Mouse (Mus musculus) activated CD4-positive, CD25-positive, alpha-beta regulatory T cell, adult 4 months (primary cell): ENCODE results near the gene Tmem100. TPM values are rescaled to one million over a fixed set of nuclear protein-coding genes. Genes with fewer than 3 reads are reported as not detected.

Experiments
- ATAC-seq: one replicate; pipeline ENCODE4 v1.8.0; 2017
- polyA plus RNA-seq, 2 experiments: library from polyadenylated mRNA; unstranded; fragments of 100-300 nt; shearing (Covaris generic); gene quantifications; one replicate each; pipeline ENCODE4 v1.2.1; 2017

Tmem100 gene
- polyA plus RNA-seq = not detected

DNA sequence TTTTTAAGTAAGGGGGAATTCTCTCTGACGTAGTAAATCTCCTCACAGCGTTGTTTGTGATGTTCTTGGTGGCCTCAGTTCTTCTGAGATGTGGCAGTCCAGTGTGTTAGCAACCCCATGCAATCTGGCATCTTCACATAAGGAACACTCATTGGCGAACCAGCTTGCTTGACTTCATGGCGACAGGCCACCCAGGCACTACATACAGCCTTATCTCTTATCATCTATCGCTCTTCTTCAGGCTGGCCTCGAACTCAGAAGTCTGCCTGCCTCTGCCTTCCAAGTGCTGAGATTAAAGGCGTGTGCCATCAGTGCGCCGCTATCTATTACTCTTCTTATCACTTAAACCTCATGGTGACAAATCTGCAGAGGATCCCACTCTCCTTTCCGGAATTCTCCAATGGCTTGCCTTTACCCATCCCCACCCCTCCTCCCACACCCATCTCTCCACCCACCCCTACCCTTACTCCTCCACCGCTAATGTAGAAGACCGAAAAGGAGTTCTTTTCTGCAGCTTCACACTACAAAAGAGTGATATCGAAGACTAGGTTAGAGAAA, at the start of gene Tmem100:
Gene Tmem100 (plus strand): TSS at position 508 of the 558 bp plus-strand sequence.
- no peak for ATAC-seq

DNA sequence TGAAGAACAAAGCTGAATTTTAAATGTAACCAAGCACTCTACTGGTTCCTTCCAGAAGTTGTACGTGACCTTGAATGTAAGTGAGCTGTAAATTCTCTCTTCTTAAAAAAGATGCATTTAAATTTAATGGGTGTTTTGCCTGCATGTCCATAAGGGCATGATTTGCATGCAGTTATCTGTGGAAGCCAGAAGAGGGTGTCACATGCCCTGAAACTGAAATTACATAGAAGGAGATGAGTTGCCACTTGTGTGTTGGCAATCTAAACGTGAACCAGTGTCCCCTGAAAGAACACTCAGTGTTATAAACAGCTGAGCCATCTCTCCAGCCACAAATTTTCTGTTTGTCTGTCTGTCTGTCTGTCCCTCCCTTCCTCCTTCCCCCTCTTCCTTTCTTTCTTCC, 47.2 kb upstream of the Tmem100 start:
- no peak for ATAC-seq

DNA sequence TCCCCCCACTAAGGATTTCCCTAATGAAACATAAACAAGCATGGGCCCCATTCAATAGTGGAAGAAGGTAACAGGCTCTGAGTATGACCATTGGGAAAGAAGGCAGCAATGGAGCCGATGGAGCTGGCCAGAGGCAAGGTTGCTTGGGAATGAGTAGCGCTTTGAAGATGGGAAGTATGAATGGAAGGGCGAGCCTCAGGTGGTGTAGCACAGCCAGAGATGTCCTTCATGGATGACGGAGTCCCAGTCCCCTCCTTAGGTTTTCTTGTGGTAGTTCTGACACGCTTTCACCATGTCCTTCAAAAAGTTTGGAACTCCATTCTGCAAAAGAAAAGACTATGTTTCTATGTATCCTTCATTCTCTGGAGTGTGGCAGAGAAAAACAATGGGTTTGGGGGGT, 45.7 kb upstream of the Tmem100 start:
- no peak for ATAC-seq

DNA sequence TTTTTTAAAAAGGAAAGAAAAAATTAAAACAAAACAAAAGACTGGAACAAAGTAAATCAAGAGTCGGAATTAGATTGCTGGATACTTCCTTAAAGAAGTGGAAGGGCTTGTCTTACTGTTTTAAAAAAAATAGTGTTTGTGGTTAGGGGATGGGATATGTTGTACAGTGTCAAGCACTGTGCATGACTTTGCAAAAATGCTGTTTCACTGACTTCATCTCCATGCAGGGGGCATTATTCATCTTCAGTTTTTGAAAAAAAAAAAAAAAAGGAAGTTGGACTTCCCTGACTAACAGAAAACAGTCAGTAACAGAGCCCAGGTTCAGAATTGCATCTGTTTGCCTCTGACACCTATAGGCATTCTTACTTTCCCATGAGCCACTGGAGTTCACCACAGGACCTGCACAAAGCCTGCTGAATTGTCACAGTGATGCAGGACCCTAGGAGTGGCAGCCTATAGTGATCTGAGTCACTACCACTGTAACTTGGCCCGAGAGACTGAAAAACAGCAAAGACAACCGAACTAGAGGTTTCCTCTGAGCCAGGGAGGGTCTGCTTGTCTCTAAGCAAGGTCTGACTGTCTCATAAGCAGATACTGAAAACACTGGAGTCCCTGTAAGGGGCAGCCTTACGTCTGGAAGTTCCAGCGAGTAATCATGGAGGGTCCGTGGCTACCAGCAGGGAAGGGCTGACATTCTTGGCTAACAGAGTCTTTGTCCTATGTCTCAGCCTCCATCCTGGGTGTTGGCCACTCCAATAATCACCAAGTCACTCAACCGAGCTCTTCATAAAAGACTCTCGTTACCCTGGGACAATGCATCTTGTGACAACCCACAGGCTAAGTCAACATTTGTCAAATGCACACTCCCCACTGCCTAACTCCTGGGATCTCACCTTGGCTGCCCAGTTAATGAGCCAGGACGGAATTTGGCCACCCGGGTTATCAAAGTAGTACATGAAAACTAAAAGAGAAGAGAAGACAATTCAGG, 44.7 kb upstream of the Tmem100 start:
- ATAC-seq = no peak

DNA sequence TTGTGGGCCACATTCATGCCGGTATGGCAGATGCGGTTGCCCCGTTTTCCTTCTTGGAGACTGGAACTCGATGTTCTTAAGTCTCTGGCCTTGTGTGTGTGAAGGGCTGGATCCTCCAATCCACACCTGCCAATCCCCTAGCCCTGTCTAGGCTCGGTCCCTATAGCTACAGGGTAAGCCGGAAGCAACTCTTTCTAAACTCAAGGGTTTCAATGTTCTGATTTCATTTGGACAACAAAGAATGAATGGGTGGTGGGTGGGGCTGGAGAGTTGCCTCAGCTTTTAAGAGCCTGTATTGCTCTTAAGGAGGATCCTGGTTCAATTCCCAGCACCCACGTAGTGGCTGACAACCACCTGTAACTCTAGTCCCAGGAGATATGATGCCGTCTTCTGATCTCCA, 43.6 kb upstream of the Tmem100 start:
- no peak for ATAC-seq

DNA sequence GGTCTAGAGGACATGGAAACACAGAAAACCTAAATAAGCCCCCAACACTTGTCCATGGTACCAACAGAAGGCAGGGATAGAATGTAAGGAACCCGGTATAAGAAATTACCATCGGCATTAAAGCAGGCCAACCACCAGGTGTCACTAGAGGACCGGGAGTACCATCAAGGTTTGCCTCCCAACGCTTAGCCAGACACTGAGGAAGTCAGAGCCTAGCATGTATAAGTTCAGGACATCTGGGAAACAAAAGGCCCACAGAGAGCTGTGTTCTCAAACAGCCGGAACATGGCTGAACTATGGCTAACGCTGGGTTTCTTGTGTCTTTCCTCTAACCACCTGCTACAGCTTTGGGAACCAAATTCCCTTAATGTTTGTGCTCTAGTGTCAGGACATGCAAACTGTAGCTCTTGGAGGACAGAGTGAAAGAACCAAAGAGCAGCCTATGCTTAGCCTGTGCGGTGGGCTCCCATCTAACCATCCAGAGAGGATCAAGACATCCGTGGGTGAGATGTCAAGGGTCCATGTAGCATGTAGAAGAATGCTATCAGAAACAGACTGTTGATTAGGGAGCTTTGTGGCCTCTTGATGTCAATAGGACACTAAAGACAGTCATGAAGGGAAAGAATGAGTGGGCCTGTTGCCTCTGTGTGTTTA, 41.1 kb upstream of the Tmem100 start:
- no peak for ATAC-seq

DNA sequence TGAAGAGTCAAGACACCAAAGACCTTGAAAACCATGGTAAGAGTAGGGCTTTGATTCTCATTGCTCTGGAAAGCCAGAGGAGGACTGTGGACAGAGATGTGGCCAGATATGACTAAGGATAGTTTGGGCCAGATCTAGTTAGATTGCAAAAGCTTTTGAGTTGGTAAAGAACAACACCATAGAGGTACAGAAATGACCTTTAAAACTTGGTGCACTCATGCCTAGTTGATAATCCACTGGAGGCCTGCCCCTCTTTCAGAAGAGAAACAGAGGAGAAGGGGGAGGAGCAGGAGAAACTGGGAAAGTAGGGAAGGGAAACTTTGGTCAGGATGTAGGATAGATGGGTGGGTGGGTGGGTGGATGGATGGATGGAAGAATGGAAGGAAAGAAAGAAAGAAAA, 38.5 kb upstream of the Tmem100 start:
- no peak for ATAC-seq

DNA sequence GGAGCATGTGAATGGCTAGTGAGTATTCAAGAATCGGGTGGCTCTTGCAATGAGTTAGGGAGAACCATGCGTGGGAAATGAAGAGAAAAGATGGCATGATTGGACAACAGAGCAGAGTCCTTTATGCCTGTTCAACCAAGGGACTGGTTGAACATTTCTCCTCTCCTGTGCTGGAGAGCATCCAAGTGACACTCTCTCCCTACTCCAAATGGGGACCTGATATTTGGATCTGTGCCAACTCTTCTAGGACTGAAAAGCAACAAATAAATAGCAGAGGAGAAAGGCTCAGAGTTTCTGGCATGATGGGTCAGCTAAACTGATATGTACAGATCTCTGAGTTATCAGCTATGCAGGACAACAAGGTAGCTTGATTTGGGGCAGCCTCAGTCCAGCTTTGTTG, 35.4 kb upstream of the Tmem100 start:
- ATAC-seq = no peak

DNA sequence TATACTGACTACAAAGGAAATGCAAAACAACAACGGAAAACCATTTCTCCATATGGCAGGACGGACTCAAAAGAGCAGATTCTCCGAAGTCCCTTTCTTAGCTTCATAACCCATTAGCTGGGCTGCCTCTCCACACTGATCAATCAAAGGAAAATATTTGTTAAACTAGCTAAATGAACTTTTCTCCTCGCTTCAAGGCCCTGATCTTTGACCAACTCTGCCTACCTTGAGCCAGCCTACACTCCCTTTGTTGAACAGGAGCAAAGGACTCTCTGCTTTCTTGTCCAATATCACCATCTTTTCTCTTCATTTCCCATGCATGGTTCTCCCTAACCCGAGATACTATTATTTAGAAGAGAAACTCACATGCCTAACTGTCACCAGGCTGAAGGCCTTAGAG, 34.6 kb upstream of the Tmem100 start:
- no peak for ATAC-seq

DNA sequence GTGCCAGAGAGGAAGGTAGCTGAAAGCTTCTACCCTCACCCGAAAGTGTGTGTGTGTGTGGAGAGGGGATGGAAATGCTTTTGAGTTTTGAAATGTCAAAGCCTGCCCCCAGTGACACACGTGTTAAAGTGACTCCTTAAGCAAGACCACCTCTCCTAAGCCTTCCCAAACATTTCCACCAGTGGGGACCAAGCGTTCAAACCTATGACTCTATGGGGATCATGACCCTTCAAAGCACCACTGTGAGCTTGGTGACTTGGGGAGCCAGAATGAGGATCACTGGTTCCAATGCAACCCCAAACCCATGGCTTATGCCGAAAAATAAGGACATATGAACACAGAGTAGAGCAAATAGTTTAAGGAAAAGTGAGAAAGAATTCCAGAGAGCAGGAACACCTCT, 33.7 kb upstream of the Tmem100 start:
- no peak for ATAC-seq

DNA sequence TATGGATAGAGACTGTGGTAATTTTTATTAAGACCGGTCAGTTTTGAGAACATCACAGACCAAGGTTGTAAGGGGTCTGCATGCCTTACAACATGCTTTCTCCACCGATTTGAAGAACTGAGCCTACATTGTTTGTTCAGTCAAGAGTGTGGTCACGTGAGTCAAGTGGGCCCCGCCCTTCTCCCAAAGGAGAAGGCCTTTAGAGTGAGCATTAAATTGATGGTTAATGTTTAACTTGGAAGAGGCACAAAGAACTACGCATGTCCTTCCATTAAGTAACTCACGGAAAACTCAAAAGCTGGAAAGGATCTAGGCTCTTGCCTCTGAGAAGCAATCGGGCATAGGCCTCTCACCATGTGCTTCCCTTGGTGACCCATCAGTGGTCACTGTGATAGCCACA, 33.3 kb upstream of the Tmem100 start:
- ATAC-seq = no peak

DNA sequence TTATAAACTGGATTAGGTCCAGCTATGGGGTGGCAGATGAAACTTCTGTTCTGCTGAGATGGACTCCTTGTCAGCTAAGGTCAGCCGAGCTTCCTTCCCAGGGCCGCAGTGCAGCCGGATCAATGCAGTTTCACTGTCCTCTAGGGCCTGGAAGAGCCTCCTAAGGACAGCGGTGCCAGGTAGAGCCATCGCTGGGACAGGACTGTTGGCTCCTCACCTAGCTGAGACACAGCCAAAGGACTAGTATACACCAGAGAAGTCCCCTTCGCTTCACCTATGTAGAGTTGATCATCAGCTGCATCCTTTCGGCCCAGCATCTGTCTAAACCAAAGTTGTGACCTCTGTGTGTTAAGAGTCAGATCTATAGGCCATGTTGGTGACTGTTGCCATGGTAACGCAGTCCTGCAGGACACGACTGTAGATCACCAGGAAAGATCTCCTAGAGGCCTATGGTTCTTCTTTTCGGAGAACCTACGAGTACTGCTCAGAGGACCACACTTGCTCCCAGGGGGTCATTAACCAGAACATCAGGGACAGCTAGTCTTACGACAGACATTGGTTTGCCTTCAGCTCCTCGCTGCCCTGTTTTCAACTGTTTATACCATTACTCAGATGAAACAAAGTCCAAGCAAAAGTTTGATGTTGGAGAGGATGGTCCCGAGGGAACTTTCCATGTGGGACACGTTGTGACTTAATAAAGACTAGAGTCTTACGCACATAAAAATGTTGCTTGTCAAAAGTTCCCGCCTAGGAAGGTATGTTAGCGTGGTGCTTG, 31.0 kb upstream of the Tmem100 start:
- ATAC-seq = no peak

DNA sequence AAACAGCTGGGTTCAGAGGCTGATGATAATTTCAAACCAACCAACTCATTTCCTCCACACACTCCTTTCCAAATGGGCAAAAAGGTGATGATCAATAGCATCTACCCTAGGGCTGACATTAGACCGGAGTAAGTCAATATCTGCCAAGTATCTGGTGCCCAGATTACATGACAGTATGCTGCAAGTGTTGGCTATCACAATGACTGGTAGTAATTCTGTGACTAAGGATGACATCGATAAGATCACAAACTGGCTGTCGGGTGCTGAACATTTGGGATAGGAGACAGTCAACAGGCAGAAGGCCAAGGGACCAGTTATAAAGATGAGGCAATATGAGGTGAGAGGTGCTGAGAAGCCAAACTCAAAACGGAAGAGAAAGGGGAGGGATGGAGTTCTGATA, 29.5 kb upstream of the Tmem100 start:
- no peak for ATAC-seq

DNA sequence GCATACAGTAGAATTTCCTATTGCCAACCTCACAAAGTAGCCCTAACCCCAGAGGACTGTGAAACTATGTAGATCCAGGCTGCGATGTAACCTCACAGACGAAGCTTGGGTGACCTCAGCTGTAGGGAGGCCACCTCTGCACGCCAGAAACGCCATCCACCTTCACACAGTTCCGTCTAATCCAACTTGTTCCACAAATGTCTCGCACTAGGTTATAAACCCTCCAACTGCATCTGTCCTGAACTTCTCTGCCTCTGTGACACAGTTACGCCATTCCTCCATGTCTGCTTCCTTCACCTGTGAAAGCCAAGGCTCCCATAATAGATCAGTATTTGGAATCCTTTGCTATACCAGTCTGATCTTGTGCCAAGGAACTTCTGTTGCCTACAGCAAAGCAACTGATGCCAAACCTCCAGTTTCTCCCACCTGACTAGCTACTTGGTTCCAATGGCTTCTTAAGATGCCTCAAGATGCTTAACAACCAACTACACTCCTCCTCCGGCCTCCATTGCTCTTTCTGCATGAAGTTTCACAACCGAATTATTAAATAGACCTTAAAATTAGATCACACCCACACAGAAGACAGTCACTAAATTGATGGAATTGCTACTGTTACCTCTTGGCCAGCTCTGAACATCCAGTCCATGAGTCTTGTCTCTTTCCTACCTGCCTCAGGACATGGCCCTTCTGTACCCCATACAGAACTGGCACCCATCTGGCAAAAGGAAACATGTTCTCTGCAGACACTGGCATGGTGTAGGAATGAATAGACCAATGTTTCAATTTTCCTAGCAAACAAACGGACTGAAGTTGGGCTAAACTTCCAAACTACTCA, 28.5 kb upstream of the Tmem100 start:
- ATAC-seq = no peak

DNA sequence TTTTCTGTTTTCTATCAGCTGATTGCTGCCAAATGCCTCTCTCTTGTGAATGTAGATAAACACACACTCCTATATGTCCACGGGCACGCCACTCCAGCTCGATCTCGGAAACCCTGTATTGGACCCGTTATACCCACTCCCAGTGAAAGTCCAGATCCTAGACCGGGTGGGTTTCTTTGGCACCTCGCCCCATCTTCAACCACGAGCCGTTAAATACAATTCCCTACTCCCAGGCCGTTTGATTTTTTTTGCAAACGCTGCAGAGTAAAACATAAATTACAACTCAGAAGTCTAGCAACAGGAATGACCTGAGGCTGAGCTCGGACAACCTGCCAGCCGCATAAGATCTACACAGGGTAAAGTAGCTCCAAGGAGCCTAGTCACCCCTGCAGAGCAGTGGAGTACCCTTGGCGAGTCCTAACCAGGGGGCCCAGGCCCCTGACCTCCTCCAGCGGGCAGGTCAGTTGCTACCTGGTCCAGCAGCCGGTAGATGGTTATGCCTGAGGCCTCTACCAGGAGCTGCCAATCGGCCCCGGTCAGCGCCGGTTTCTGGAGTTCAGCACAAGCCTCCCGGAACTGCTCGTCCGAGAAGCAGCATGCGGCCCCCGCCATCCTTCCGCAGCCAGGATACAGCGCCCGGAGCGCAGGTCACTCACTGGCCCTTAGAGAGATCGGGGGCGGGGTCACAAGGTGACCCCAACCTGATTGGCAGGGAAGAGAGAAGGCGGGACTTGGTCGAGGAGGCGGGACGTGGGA, 27.7 kb upstream of the Tmem100 start, which contains the start of gene Pctp:
Gene Pctp (minus strand): TSS at position 664 of the 756 bp plus-strand sequence.
- peak; percentile 94 for ATAC-seq

DNA sequence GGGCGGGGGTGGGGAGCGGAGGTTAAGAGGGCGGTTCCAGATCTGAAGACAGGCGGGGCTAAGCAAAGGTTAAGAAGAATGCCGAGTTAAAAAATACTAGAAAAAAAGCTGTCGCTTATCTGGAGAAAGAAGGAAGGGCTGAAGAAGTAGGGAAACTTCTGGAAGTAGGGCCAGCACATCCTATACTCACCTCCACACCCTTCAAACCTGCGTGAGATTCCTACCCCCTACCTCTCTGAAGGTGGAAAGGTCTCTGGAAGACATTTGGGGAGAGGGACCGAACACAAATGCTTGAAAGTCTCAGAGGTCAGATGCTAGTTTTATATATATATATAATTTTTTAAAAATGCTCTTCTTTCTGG, 27.2 kb upstream of the Tmem100 start:
- no peak for ATAC-seq

DNA sequence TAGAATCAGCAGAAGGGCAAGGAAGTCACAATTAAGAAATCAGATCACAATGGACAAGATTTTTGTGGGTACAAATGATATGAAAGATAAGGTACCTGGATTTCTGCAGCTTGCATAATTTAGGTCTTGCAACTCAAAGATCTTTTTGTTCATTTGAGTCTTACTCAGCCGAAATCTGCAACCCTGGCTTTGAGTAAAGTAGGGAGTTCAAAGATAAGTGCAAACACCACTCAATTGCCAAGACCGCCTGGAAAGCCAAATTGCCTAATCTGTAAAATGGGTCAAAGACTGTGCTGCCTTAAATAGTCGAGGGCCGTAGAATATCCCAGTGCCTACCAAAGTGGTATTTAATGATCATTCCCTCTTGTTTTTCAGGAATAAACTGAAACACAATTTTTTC, 26.8 kb upstream of the Tmem100 start:
- ATAC-seq = no peak

DNA sequence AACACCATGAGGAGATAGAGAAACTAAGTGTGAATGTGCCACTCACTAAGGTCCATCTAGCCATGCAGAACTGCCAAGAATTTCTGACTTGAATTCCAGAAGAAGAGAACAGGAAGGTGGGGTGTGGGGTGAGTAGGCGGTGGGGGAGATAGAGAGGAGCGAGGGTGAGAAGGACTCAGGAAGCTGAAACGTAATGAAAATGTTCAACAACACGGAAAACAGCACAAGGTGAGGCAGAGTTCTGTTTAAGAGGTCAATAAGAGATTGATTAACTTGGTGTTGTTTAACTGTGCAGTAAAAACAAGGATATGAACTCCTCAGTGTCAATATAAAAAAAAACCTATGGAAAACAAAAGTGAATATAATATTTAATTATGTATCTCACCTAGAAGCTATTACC, 24.0 kb upstream of the Tmem100 start:
- ATAC-seq = no peak

DNA sequence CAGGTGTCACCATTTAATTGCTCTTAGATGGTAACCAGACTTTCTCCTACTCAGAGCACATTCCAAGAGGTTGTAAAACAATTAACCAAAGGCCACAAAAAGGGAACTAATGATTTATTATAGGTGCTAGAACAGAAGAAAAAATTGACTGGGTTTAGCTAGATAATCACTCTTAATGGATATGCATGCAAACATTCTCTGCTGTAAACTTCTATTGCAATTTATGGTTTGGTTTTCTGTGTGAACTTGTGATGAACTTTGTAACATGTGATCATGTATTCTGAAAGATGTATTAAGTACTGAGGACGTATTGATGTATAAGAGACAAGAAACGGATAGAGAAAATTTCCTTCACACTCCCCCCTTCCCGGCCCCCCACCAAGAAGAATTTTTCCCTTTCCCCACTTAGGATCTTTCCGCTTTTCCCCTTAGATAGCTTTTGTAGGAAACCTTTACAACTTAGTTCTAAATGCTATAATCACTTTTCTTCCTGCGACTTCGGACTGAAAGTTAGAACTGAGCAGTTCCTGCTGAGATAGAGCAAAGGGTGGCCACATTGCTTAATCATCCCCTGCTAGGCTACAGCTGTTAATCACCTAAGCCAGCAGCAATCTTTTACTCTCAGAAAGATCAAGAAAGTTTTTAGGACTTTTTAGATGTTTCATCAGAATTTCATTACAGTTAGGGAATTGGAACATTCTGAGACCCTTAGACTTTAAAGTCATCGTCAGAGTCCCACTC, 22.2 kb upstream of the Tmem100 start:
- no peak for ATAC-seq

DNA sequence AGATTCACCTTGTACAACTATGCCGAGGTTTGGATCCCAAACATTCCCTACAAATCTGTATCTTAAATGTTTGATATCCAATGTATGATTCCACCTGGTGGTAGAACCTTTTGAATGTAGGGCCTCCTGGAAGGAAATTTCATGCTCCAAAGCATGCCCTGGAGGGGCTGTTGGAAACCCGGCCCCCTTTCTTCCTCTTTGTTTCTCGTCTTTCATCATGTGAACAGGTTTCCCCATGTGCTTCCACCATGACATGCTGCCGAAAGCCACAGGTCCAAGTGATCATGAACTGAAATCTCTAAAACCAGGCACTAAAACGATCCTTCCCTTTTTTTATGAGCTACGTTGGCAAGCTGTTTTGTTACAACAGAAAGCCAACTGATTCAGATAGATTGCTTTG, 16.5 kb upstream of the Tmem100 start:
- no peak for ATAC-seq
